Mouse (Mus musculus) megakaryocyte, embryonic 14.5 days (primary cell): ENCODE measurements around the gene Kif3c.

ENCODE experiments used
- FLI1 ChIP-seq: IDR thresholded peaks from 2 replicates; pipeline ENCODE4 v1.6.1; 2012; ENCODE audit warnings: low read length, inconsistent platforms, mixed read lengths
- GATA1 ChIP-seq: IDR thresholded peaks from 3 replicates; pipeline ENCODE4 v1.6.1; 2012; ENCODE audit warnings: mixed read lengths, low read length, inconsistent platforms, borderline replicate concordance

DNA sequence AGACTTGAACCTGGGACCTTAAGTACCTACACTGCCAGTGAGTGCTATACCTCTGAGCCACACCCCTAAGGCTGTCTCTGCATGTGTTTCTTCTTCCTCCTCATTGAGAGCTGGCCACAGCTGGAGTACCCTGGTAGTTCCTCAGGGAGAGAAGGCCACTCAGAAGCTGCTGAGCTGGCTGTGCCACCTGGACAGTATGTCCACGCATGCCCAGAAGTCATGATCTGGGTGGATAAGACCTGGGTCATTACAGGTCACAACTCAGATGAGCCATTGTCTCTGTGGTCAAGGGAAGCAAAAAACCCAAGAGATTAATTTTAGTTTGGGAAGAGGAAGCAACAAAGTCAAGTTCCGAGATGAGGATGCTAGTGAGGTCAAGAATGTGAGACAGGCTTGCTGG lies 20.8 kb upstream of the Kif3c start:
- TF ChIP-seq GATA1 (no peak), FLI1 (no peak)
